Mouse (Mus musculus) urinary bladder, postnatal 4 days (tissue): ENCODE results near the gene N4bp2.
"Not testable (repeated sequence)": the region's sequence is repeated elsewhere in the genome, so short reads cannot be mapped to it uniquely, and the experiment has no call there.

Source experiments
- DNase-seq, 2 experiments: peaks; one replicate each; pipeline ENCODE4 v3.0.0; 2021 to 2022; ENCODE audit warnings: low spot score in 2 of 2

N4bp2 gene

DNA sequence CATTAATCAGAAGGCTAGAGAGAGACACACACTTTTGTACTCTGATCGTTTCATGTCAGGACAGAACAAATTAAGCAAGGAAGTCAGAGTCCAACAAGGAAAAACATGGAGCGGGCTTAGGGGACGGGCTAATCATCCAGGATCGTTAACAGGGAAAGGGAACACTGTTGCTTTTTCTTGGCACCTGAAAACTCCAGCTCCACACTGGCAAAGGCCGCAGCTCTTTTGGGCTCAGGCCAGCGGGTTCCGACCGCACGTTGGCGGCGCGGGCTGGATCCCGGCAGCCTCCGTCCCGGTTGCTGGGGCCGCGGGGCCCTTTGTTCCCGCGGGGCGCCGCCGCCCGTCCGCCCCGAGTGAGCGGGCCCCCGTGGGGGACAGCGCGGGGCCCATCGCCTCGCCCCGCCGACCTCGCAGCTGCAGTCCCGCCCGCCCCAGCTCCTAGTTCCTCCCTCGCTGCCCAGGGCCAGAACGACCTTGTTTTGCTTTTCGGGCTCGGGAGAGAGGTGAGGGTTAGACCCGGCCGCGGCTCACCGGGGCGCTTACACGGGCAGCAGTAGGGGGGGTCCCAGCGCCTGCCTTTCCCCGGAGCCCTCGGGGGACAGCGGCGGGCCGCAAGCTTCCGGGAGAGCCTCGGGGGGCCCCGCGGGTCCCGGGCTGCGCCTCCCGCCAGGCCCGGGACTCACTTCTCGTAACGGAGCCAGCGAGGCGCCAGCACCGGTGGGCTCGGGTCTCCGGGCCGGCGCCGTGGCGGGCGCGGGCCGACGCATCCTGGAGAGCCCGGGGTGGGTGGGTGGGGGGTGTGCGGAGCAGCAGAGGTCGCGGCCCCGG lies at the start of gene N4bp2:
Gene N4bp2, plus strand, starts transcription at position 434 of the 828 bp plus-strand sequence.
- peak; percentile 68 to 70 for DNase-seq

DNA sequence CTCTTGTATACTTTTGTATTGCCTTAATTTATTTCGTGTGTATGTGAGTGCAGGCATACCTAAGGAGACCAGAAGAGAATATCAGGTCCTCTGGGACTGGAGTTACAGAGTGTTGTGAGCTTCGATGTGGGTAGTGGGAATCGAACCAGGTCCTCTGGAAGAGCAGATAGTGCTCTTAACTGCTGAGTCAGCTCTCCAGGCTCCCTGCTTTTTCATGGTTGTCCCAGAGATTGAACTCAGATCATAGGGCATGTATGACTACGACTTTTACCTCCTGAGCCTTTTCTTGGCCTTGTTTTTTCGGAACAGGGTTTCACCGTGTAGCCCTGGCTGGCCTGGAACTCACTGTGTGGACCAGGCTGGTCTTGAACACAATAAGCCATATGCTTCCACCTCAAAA lies 48.2 kb upstream of the N4bp2 start:
- no peak for DNase-seq

GRCm38 (mm10) chr5:65717063-65717902 lies 46.0 kb upstream of the N4bp2 start:
- no peak for DNase-seq

GRCm38 (mm10) chr5:65717903-65718211 lies 45.5 kb upstream of the N4bp2 start:
- DNase-seq: not testable (repeated sequence)

GRCm38 (mm10) chr5:65718368-65718767 lies 45.0 kb upstream of the N4bp2 start:
- no peak for DNase-seq

DNA sequence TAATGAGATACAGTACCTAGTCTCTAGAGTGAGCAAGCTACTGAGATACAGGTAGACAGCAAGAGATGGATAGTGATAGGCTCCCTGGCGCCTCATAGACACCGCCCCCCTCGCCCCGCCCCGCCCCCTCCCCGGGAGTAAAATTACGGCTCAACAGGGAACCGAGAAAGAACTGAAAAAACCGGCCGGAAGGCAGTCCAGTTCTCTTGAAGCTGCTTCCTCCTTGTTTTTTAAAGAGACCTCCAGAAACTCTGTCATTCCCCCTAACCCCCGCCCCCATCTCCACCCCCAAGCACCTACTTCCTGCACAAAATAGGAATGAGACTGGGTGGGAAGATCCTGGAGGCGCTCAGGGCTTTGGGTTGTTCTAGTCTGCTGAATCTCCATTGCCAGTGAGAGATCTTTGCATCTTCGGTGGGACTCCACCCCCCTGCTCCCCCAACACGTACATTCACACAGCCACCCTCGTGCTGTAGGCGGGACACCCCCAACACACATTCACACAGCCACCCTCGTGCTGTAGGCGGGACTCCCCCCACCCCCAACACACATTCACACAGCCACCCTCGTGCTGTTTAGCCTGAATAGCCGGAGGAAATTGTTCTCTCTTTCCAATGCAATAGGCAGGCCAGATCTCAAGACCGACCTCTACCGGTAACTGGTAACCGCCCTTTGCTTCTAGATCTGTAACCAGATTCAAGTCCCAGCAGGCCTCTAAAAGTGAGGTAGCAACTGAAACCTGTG lies 38.8 kb upstream of the N4bp2 start:
- peak; percentile 62 to 63 for DNase-seq

DNA sequence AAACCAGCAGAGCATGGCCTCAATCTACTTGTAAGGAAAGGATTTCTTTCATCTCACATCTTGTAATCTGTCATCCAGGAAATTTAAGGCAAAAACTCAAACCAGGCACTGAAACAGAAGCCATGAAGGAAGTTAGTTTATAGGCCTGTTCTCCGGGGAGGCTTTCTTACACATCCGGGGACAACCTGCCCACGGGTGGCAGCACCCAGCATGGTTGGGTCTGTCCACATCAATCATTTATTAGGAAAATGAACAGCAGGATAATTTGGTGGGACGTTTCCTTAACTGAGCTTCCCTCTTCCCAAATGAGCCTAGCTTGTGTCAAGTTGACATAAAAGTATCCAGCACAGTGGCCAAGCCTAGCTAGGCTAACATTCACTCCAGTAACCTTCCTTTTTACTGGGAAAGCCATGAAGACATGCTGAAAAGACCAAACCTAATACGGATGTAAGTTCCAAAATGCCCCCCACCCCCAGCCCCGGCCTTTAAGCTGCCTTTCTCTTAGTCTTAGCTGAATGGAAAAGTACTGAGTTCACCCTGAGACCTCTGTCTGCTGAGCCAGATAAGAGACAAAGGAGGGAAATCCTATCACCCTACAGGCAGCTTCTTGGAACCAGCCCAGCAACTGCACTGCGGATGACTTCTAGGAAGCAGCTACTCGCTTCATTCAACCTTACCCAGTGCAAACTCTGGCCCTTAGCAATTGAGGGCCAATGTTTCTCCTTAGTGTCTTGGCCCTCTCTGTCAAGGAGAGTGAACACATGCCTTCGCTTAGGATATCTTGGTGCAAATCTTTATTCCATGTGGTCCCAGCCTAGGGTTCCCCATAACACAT lies 31.9 kb upstream of the N4bp2 start:
- DNase-seq: no peak

GRCm38 (mm10) chr5:65735601-65736000 lies 27.7 kb upstream of the N4bp2 start:
- DNase-seq: no peak

DNA sequence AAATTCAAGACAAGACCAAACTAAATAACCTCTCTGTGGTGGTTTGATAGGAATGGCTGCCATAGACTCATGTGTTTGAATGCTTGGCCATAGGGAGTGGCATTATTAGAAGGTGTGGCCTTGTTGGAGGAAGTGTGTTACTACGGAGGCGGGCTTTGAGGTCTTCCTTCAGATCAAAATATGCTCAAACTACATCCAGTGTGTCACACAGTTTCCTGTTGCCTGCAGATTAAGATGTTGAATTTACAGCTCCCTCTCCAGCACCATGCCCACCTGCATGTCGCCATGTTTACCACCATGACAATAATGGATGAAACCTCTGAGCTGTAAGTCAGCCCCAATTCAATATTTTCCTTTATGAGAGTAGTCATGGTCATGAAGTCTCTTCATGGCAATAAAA lies 24.0 kb upstream of the N4bp2 start:
- no peak for DNase-seq

DNA sequence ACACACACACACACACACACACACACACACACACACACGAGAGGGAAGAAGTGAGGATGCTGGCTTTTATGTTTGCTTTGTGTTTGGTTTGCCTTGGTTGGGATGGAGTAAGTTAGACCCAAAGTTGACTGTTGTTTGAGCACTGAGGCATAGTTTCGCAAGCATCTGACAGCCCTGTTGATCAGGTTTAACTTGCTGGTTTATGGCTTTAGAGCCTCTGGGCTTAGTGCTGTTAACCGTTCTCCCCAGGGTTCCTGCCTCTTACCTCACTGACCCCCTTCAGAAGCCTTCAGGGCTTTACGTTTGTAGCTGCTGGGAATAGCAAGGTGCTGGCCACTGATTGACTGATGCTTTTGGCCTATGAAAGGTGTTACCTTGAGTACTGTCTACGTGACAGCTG lies 16.4 kb upstream of the N4bp2 start:
- DNase-seq: no peak

GRCm38 (mm10) chr5:65748386-65748785 lies 14.9 kb upstream of the N4bp2 start:
- DNase-seq: no peak

DNA sequence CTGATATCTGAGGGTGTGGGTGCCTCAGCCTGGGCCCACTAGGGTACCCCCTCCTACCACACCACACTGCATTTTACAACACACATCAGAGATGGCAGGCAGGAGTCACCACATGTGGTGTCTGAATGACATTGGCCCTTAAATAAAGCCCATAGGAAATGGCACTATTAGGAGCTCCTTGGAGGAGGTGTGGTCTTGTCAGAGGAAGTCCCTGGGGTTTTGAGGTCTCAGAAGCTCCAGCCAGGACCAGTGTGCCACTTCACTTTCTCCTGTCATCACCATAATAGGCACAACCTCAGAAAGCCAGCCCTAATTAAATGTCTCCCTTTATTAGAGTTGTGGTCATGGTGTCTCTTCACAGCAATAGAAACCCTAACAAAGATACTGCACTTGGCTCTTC lies 14.4 kb upstream of the N4bp2 start:
- DNase-seq: no peak

GRCm38 (mm10) chr5:65752021-65752420 lies 11.3 kb upstream of the N4bp2 start:
- no peak for DNase-seq

GRCm38 (mm10) chr5:65755859-65756258 lies 7.5 kb upstream of the N4bp2 start:
- DNase-seq: peak in 1 of 2 experiments; percentile 26

- DNase-seq: no peak
Observed at GRCm38 (mm10) chr5:65757110-65757509, 6.2 kb upstream of the N4bp2 start.

DNA sequence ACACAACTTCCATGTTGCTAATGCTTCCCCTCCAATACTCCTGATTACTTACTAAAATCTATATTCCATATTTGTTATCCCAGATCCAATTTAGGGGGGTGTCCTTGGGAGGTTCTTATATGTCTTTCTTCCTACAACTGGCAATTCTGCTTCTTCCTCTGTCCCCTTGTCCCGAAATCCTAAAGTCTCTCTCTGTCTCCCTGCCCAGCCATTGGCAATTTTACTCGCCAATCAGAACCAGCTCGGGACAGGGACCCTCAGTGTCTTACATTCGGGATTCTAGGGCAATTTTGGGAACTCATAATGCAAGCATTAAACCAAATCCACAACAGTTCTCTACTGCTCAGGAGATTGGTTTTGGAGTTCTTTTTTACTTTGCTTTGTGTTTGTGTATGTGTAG lies 3.3 kb upstream of the N4bp2 start:
- no peak for DNase-seq

DNA sequence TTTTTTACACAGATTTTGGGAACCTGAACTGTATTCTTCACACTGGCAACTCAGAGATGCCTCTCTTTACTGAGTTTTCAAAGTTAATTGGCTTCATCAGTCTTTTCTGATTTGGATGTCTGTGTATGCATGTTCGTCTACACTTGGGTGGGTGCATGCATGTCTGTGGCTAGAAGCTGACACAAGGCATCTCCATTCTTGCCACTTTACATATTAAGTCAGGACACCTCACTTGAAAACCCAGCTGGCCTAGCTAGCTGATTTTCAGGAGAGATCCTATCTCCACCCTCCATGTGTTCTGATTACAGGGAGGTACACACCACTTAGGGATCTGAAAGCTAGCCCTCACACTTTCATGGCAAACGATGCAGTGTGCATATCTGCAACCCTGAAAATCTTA lies 2.7 kb upstream of the N4bp2 start:
- no peak for DNase-seq

DNA sequence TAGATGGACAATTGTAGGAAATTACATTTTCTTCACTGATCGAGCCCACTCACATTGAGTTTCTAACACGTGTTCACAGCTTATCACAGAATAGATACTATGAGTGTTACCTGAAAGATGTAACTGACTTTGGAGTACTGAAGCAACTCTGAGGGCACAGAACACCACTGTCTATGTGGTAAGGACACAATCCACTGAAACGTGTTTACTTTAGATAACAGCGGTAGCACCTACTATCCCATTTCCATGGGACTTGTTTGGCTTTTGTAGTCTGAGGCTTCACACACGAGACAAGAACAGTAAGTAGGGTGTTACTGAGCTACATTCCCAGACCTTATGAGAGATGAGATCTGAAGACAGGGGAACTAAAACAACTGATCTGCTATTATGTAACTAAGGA lies 2.3 kb upstream of the N4bp2 start:
- no peak for DNase-seq

DNA sequence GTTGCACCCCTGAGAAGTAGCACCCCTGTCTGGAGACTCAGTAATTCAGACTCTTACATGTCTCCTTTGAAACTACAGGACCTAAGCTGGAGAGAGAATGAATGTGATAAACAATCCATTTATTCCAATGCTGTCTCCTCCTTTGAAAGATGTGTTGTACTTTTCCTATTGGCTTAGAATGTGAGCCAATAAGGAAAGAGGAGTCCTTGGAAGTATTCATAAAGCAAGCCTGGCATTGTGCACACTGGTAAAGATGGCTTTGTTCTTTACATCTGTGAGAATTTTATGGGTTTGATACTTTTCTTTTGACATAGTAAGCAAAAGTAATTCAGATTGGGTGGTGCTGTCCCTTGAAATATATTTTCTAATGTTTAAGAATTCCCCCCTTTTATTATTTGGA lies 1.4 kb upstream of the N4bp2 start:
- DNase-seq: no peak

DNA sequence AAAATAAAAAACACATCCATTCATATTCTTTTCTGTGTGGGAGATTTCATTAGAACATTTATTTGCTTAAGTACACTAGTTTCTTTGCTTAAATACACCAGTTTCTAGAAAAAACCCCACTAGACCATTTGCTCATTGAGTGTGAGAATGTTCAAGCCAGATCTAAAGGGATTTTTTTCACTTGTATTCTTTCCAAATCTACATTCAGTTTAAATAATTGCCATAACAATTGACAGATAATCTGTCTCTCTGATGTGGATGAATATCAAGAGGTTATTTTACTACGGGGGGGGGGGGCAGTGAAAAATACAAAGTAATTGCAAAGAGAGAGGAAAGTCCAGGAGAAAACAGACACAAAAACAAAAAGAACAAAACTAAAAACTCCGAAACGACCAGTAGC lies 635 bp upstream of the N4bp2 start:
- DNase-seq: no peak
